Mouse (Mus musculus): ENCODE data around the gene Anp32e.

The Anp32e gene

GRCm38 (mm10) chr3:95996451-95997073, 67.5 kb downstream of the Anp32e start:
- no peak for DNase-seq (ENCODE audit: low spot score in 2 of 2)

All from thymus, postnatal 10 days (tissue).